Mouse (Mus musculus): ENCODE data around the gene Cpvl. TPM values are rescaled to one million over a fixed set of nuclear protein-coding genes. Genes with fewer than 3 reads are reported as not detected.

Gene Cpvl
- polyA plus RNA-seq, 1 experiment from 2014 or later, result 0.82 TPM

DNA sequence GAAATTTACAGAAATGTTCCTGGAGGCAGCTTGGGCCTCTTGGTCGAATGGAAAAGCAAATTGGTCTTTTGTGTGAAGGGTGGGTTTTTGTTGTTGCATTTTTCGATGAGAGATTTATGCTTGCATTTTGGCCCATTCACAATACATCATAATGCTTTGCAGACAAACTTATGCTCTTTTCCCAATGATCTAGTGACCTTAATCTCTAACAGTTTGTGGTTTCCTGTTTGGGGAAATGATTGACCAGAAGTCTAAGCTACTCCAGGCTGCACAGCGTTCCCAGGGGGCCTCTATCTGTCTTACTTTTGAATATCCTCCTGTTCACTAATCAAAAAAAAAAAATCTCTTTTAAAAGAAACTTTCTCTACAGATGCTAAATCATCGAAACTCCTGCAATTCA, 71.6 kb downstream of the Cpvl start:
- TF ChIP-seq CTCF (IDR thresholded peaks at IDR 0.05; ENCODE audit: low read depth), result no peak
- Histone ChIP-seq H3K9ac (ENCODE audit: low read depth, low read length) (no peak overlapping the region), H3K4me1 (replicated peaks; ENCODE audit: control insufficient read depth, insufficient read depth, low read length) (peaks cover 16% of the 10 kb centered on the region; the same call in 1 of the 2 replicates), H3K27me3 (replicated peaks; ENCODE audit: control insufficient read depth, insufficient read depth, low read length) (no peaks in the 10 kb centered on the region), H3K9me3 (ENCODE audit: control insufficient read depth) (no peaks in the 10 kb centered on the region), H3K27ac (ENCODE audit: low read depth, low read length) (no peak overlapping the region), H3K36me3 (ENCODE audit: control insufficient read depth, insufficient read depth) (no peaks in the 10 kb centered on the region), H3K4me3 (ENCODE audit: low read depth, low read length) (no peak overlapping the region), H3K4me2 (replicated peaks; ENCODE audit: low read depth) (no peak overlapping the region)
- 38% methylated on average over 4 of the region's 4 CpGs for WGBS
- no peak for ATAC-seq

DNA sequence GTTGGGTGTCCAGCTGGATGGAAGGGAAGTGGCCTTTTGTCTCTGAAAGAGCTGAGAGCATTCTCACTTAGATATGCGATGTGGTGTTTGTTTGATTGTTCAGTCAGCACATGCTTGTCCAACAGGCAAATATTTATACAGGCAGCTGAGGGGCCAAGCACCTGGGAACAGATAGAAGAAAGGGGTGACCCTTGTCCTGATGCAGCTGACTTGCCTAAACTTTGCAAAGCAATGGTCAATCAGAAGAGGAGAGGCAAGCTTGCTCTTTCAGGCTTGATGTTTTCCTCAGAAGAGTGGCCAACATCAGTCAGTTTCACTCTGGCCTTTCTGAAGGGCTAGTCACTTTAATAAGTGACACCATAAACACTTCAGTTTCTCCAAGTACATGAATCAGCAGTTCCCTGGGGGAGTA, 72.4 kb downstream of the Cpvl start:
- no peak overlapping the region for H3K27ac ChIP-seq (ENCODE audit: low read depth, low read length)
- ATAC-seq, result no peak
- H3K36me3 ChIP-seq (ENCODE audit: control insufficient read depth, insufficient read depth), result no peaks in the 10 kb centered on the region
- no peak overlapping the region for H3K9ac ChIP-seq (ENCODE audit: low read depth, low read length)
- 6% methylated on average over 1 of the region's 1 CpGs for WGBS
- H3K4me3 ChIP-seq (ENCODE audit: low read depth, low read length), result no peak overlapping the region
- H3K4me1 ChIP-seq (replicated peaks; ENCODE audit: control insufficient read depth, insufficient read depth, low read length), result peaks cover 16% of the 10 kb centered on the region; the same call in 1 of the 2 replicates
- H3K4me2 ChIP-seq (replicated peaks; ENCODE audit: low read depth), result no peak overlapping the region
- TF ChIP-seq CTCF (IDR thresholded peaks at IDR 0.05; ENCODE audit: low read depth), result no peak
- no peaks in the 10 kb centered on the region for H3K27me3 ChIP-seq (replicated peaks; ENCODE audit: control insufficient read depth, insufficient read depth, low read length)
- H3K9me3 ChIP-seq (ENCODE audit: control insufficient read depth), result no peaks in the 10 kb centered on the region

DNA sequence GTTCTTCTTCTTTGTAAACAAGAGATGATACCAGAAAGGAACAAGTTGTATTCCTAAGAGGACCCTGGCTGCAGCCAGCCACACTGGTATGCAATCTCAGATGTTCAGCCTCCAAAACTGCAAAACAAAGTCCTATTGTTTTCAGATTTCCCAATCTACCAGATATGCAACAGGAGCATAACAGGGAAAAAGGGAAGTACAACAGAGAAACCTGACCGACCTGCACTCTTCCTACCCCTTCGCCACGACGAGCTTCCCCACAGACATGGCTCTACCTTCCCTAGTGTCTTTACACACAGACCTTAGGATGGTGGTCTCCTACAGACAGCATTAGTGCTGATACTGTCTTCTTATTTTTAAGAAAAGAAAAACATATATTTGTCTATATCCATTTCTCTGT, 72.9 kb downstream of the Cpvl start:
- H3K4me1 ChIP-seq (replicated peaks; ENCODE audit: control insufficient read depth, insufficient read depth, low read length), result peaks cover 16% of the 10 kb centered on the region; the same call in 1 of the 2 replicates
- no peaks in the 10 kb centered on the region for H3K36me3 ChIP-seq (ENCODE audit: control insufficient read depth, insufficient read depth)
- WGBS, result 49% methylated on average over 4 of the region's 4 CpGs
- 0 out of 2 replicates have a peak, but pooled peaks have one; percentile 31 for ATAC-seq
- no peak overlapping the region for H3K9ac ChIP-seq (ENCODE audit: low read depth, low read length)
- H3K4me2 ChIP-seq (replicated peaks; ENCODE audit: low read depth), result no peak overlapping the region
- H3K4me3 ChIP-seq (ENCODE audit: low read depth, low read length), result no peak overlapping the region
- no peak overlapping the region for H3K27ac ChIP-seq (ENCODE audit: low read depth, low read length)
- no peaks in the 10 kb centered on the region for H3K9me3 ChIP-seq (ENCODE audit: control insufficient read depth)
- H3K27me3 ChIP-seq (replicated peaks; ENCODE audit: control insufficient read depth, insufficient read depth, low read length), result no peaks in the 10 kb centered on the region
- no peak for TF ChIP-seq CTCF (IDR thresholded peaks at IDR 0.05; ENCODE audit: low read depth)

DNA sequence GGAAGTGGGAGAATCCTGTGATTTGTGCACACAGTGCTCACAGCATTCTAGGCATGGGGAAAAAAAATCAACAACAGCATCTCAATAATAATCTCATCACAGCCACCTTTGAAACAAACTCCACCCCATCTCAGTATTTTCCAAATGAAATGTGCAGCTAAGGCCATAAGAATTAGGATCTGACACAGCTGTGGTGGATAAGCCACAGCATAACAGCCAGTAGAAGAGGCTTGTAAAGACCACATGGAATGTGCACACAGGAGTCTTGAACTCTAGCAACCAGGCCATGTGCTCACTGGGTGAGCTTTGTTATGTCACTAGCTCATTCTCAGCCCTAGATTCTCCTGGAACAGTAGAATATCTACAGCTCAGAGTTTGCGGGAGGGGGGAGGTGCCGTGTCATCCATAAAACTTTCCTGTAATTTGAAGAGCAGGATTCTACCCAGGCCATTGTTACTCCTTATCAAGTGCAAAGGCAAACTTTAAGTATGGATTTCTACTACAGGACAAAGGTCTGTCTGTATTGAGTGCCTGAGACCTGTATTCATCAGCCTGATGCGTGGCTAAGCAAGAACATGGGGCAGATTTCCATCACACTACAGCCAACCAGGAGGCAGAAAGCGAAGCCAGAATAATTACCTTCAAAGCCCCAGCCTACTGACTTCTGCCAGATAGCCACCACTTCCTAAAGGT, 73.6 kb downstream of the Cpvl start:
- H3K9me3 ChIP-seq (ENCODE audit: control insufficient read depth), result no peaks in the 10 kb centered on the region
- WGBS, result 43% methylated on average over 4 of the region's 4 CpGs
- H3K27ac ChIP-seq (ENCODE audit: low read depth, low read length), result no peak overlapping the region
- no peaks in the 10 kb centered on the region for H3K36me3 ChIP-seq (ENCODE audit: control insufficient read depth, insufficient read depth)
- H3K4me2 ChIP-seq (replicated peaks; ENCODE audit: low read depth), result no peak overlapping the region
- H3K4me1 ChIP-seq (replicated peaks; ENCODE audit: control insufficient read depth, insufficient read depth, low read length), result peaks cover 16% of the 10 kb centered on the region; the same call in 1 of the 2 replicates
- H3K4me3 ChIP-seq (ENCODE audit: low read depth, low read length), result no peak overlapping the region
- no peak overlapping the region for H3K9ac ChIP-seq (ENCODE audit: low read depth, low read length)
- ATAC-seq, result peak; percentile 82
- TF ChIP-seq CTCF (IDR thresholded peaks at IDR 0.05; ENCODE audit: low read depth), result no peak
- H3K27me3 ChIP-seq (replicated peaks; ENCODE audit: control insufficient read depth, insufficient read depth, low read length), result no peaks in the 10 kb centered on the region

DNA sequence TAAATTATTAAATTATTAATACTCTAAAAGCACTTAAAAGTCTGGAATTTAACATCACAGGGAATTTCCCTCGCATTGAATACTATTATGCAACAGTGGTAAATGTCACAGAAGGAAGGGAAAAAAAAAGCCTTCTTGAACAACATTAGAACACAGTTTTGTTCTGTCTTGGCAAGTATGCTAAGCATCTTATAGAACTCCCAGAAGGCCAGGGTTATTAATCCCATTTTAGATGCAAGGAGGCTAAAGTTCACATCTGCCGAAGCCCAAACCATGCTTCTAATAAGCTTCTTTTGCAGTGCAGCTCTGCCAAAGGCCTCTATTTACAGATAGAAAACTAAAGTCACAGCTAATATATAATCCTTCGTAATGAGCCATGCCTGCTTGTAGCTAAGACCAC, 74.3 kb downstream of the Cpvl start:
- no peak overlapping the region for H3K4me3 ChIP-seq (ENCODE audit: low read depth, low read length)
- no peak overlapping the region for H3K27ac ChIP-seq (ENCODE audit: low read depth, low read length)
- no peaks in the 10 kb centered on the region for H3K36me3 ChIP-seq (ENCODE audit: control insufficient read depth, insufficient read depth)
- WGBS, result 49% methylated on average over 3 of the region's 3 CpGs
- no peaks in the 10 kb centered on the region for H3K27me3 ChIP-seq (replicated peaks; ENCODE audit: control insufficient read depth, insufficient read depth, low read length)
- no peaks in the 10 kb centered on the region for H3K9me3 ChIP-seq (ENCODE audit: control insufficient read depth)
- peaks cover 16% of the 10 kb centered on the region; the same call in 1 of the 2 replicates for H3K4me1 ChIP-seq (replicated peaks; ENCODE audit: control insufficient read depth, insufficient read depth, low read length)
- TF ChIP-seq CTCF (IDR thresholded peaks at IDR 0.05; ENCODE audit: low read depth), result no peak
- ATAC-seq, result no peak
- H3K9ac ChIP-seq (ENCODE audit: low read depth, low read length), result no peak overlapping the region
- no peak overlapping the region for H3K4me2 ChIP-seq (replicated peaks; ENCODE audit: low read depth)

DNA sequence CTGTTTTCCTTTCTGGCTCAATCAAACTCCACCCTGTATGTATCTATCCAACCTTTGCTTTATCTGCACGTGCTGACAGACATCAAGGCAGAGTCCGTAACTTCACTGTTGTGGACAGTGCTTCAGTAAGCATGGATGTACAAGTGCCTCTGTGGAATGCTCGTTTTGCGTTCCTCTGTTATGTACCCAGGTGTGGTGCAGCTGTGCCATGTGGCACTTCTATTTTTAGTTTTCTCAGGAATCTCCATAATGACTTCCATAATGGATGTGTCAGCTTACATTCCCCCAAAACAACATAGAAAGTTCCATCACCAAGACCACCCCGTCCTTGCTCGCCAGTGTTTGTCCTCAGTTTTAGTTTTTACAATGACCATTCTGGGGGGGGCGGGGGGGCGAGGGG, 76.7 kb downstream of the Cpvl start:
- Histone ChIP-seq H3K4me1 (replicated peaks; ENCODE audit: control insufficient read depth, insufficient read depth, low read length) (peaks cover 16% of the 10 kb centered on the region; the same call in 1 of the 2 replicates), H3K36me3 (ENCODE audit: control insufficient read depth, insufficient read depth) (no peaks in the 10 kb centered on the region), H3K9me3 (ENCODE audit: control insufficient read depth) (no peaks in the 10 kb centered on the region), H3K9ac (ENCODE audit: low read depth, low read length) (no peak overlapping the region), H3K27me3 (replicated peaks; ENCODE audit: control insufficient read depth, insufficient read depth, low read length) (no peaks in the 10 kb centered on the region), H3K4me2 (replicated peaks; ENCODE audit: low read depth) (no peak overlapping the region), H3K4me3 (ENCODE audit: low read depth, low read length) (no peak overlapping the region), H3K27ac (ENCODE audit: low read depth, low read length) (no peak overlapping the region)
- TF ChIP-seq CTCF (IDR thresholded peaks at IDR 0.05; ENCODE audit: low read depth), result no peak
- 77% methylated on average over 8 of the region's 8 CpGs for WGBS
- no peak for ATAC-seq
